In the genomic region with DNA sequence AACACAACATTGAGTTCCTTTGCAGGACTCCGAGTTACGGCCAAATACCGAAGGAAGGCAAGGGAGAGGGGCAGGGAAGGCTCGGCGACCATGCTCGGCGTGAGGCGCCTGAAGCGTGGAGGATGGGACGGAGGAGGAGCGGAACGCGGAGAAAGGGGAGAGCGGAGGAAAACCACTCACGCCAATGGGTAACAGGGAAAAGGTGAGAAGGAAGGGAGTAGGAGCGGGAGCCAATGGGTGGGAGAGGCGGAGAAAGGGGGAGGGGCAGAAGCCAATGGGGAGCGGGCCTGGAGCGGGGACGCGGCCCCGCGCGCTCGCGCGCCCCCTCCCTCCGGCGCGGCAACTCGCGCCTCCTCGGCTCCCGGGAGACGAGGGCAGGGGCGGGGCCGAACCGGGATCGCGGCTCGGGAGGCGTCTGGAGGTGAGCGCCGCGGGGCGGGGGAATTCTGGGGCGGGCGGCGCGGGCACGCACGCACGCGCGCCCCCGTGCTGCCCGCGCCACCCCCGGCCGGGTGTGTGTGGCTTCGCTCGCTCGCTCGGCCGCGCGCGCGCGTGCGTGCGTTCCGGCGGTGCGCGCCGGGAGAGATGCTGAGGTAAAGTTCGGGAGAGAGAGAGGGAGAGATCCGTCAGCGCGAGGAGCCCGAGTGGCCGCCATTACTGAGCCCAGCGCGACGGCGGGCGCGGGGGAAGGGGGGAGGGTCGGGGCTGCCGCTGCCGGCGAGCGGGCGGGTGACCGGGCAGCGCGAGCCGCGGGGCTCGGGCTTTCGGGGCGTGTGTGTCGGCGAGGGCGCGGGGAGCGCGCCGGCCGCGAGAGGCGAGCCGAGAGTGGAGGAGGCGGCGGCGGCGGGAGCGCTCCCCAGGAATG, we compare ENCODE assay signal across 7 mouse cellular contexts. TPM values are rescaled to one million over a fixed set of nuclear protein-coding genes. Genes with fewer than 3 reads are reported as not detected.
DNase-seq lines count a peak whose midpoint lies in the region; ATAC-seq lines count a peak whose summit lies in the region.

A gene (plus strand): TSS at position 517 of the 865 bp plus-strand sequence.

- H3K27ac ChIP-seq in intestine, embryonic 16.5 days (ENCODE audit: low read length) = peak within 1 kb of the TSS; percentile 99
- peak within 1 kb of the TSS; percentile 98 for H3K27ac ChIP-seq in midbrain, embryonic 11.5 days (ENCODE audit: low read depth, low read length)

- H3K27me3 ChIP-seq in intestine, embryonic 16.5 days (replicated peaks; ENCODE audit: control insufficient read depth, insufficient read depth, low read length) = no peaks in the 10 kb centered on the region
- no peaks in the 10 kb centered on the region for H3K27me3 ChIP-seq in midbrain, embryonic 11.5 days (ENCODE audit: control insufficient read depth, insufficient read depth, low read length)

- intact Hi-C loops in left cerebral cortex, postnatal 36 days (cut with DNase I) = loop anchor here (1.0 to 10.0 kb wide), 7 partner anchors 100 to 469 kb away; a partner anchor contains a TSS

- no peaks in the 10 kb centered on the region for H3K36me3 ChIP-seq in intestine, embryonic 16.5 days (ENCODE audit: control insufficient read depth, insufficient read depth, low read length)
- H3K36me3 ChIP-seq in midbrain, embryonic 11.5 days (ENCODE audit: control insufficient read depth, insufficient read depth, low read length) = no peaks in the 10 kb centered on the region

- peak within 1 kb of the TSS; percentile 98 for H3K4me3 ChIP-seq in intestine, embryonic 16.5 days (ENCODE audit: low read length)
- H3K4me3 ChIP-seq in midbrain, embryonic 11.5 days (ENCODE audit: low read depth, low read length) = peak within 1 kb of the TSS; percentile 98

- DNase-seq in adrenal gland, adult 8-10 months = peak; percentile 93
- peak; percentile 98 for DNase-seq in embryo, embryonic 9.5 days (ENCODE audit: extremely low spot score)
- DNase-seq in gastrocnemius, postnatal 4 days (ENCODE audit: low spot score in 2 of 2) = peak; percentile 95
- DNase-seq in left cerebral cortex, postnatal 36 days (ENCODE audit: low spot score in 2 of 2) = peak; percentile 91 to 92
- DNase-seq in midbrain, embryonic 11.5 days (ENCODE audit: low spot score, missing footprints) = peak; percentile 100
- peak; percentile 94 for DNase-seq in skeletal muscle tissue, adult 2 months (ENCODE audit: low read depth, low spot score)

- no peaks in the 10 kb centered on the region for H3K9me3 ChIP-seq in intestine, embryonic 16.5 days (ENCODE audit: control insufficient read depth, low read length)
- H3K9me3 ChIP-seq in midbrain, embryonic 11.5 days (ENCODE audit: control insufficient read depth, low read length) = no peaks in the 10 kb centered on the region

- H3K4me1 ChIP-seq in intestine, embryonic 16.5 days (ENCODE audit: control insufficient read depth, insufficient read depth, low read length) = 0 out of 2 replicates have a peak, but pooled peaks cover 2% of the 10 kb centered on the region
- H3K4me1 ChIP-seq in midbrain, embryonic 11.5 days (ENCODE audit: control insufficient read depth, insufficient read depth, low read length) = peaks cover 2% of the 10 kb centered on the region; the same call in 1 of the 2 replicates

- peak within 1 kb of the TSS; percentile 97 for H3K9ac ChIP-seq in intestine, embryonic 16.5 days (ENCODE audit: low read depth, low read length)
- H3K9ac ChIP-seq in midbrain, embryonic 11.5 days (ENCODE audit: low read length) = peak within 1 kb of the TSS; percentile 99

- peak; percentile 97 for ATAC-seq in intestine, embryonic 16.5 days
- ATAC-seq in midbrain, embryonic 11.5 days (ENCODE audit: low FRiP score) = peak; percentile 95

- WGBS in intestine, embryonic 16.5 days = under 1% methylated on average over 89 of the region's 119 CpGs
- under 1% methylated on average over 77 of the region's 119 CpGs for whole genome bisulfite sequencing in midbrain, embryonic 11.5 days

- H3K4me2 ChIP-seq in intestine, embryonic 16.5 days (ENCODE audit: low read depth, low read length) = peak within 1 kb of the TSS; percentile 85
- peak within 1 kb of the TSS; percentile 66 for H3K4me2 ChIP-seq in midbrain, embryonic 11.5 days

RNA-seq across cellular contexts. Expression of the gene that starts here (rescaled TPM):
- 100 to 1,000 TPM in 1 of 4 experiments, 10 to 100 TPM in 3; 59.8 to 108 (median 84.4) TPM for total RNA-seq in adrenal gland, adult 8-10 months (2022)
- total RNA-seq in gastrocnemius, postnatal 4 days (2021) = 10 to 100 TPM; 55.0 to 61.7 TPM
- 26.3 and 27.0 TPM in 2 replicates for polyA plus RNA-seq in intestine, embryonic 16.5 days (2015; fragmentation: Nextera tagmentation; extraction: Ambion mirVana)
- 100 to 1,000 TPM; 131 to 137 TPM for total RNA-seq in left cerebral cortex, postnatal 36 days (2021)
- 55.7 and 63.1 TPM in 2 replicates for polyA plus RNA-seq in midbrain, embryonic 11.5 days (2014; fragmentation: Nextera tagmentation; extraction: Ambion mirVana)

Comparison
In these comparisons a context has a peak if more than half of its experiments do, and no peak if none do; other contexts are left out.
1. Peak in every context shown above with its lines: DNase-seq, ATAC-seq, H3K4me3 ChIP-seq and H3K27ac ChIP-seq.